Mouse (Mus musculus) neural tube, embryonic 14.5 days (tissue): ENCODE measurements around the gene Bcl10. TPM values are rescaled to one million over a fixed set of nuclear protein-coding genes. Genes with fewer than 3 reads are reported as not detected.

ENCODE experiments used
- ATAC-seq: fragments of 200-750 bp; cut with Nextera tagmentation; 2 replicates; pipeline ENCODE4 v1.8.0; 2017; ENCODE audit warnings: low read depth, mild to moderate bottlenecking, moderate TSS enrichment, moderate library complexity
- H3K27ac ChIP-seq: fragments of 300-500 bp; sonication (generic); 2 replicates; pipeline ENCODE4 v1.5.1; 2014; ENCODE audit warnings: low read depth, mild to moderate bottlenecking, control low read depth, low read length, moderate library complexity, mixed read lengths
- H3K27me3 ChIP-seq: fragments of 300-500 bp; sonication (generic); 2 replicates; pipeline ENCODE4 v1.6.1; 2014; ENCODE audit warnings: low read length; ENCODE audit not compliant: control insufficient read depth, insufficient read depth
- H3K36me3 ChIP-seq: fragments of 300-500 bp; sonication (generic); 2 replicates; pipeline ENCODE4 v1.6.1; 2014; ENCODE audit warnings: low read length, mixed read lengths; ENCODE audit not compliant: control insufficient read depth, insufficient read depth
- H3K4me1 ChIP-seq: fragments of 300-500 bp; sonication (generic); 2 replicates; pipeline ENCODE4 v1.6.1; 2014; ENCODE audit warnings: low read length; ENCODE audit not compliant: control insufficient read depth, insufficient read depth
- H3K4me2 ChIP-seq: fragments of 300-500 bp; sonication (generic); 2 replicates; pipeline ENCODE4 v1.6.1; 2014; ENCODE audit warnings: mild to moderate bottlenecking, low read depth, low read length, control low read depth
- H3K4me3 ChIP-seq: fragments of 300-500 bp; sonication (generic); 2 replicates; pipeline ENCODE4 v1.5.1; 2014; ENCODE audit warnings: low read depth, low read length, control low read depth, mixed read lengths
- H3K9ac ChIP-seq: fragments of 300-500 bp; sonication (generic); replicated peaks from 2 replicates; pipeline ENCODE4 v1.6.1; 2014; ENCODE audit warnings: low read depth, mild to moderate bottlenecking, control low read depth, low read length, mixed read lengths
- H3K9me3 ChIP-seq: fragments of 300-500 bp; sonication (generic); 2 replicates; pipeline ENCODE4 v1.6.1; 2016; ENCODE audit warnings: low read length; ENCODE audit not compliant: control insufficient read depth
- WGBS: fragments of 180-500 bp; shearing (Covaris S2); extraction: QIAGEN DNeasy Blood & Tissue Kit; methylation state at CpG from one replicate; pipeline ENCODE4 v1.1.7; 2014; 5-methylcytosine and 5-hydroxymethylcytosine counted together
- polyA plus RNA-seq: library from polyadenylated mRNA; unstranded; fragments of >200 nt; fragmentation: Nextera tagmentation; extraction: Ambion mirVana; gene quantifications from 2 replicates; pipeline ENCODE4 v1.2.1, GENCODE M21; 2014

Gene Bcl10
- polyA plus RNA-seq, 1 experiment from 2014 or later, result 34.5 TPM

GRCm38 (mm10) chr3:145924649-145925337, 2.2 kb downstream of the Bcl10 start:
- peak; percentile 16 for ATAC-seq
- H3K9me3 ChIP-seq, result no peaks in the 10 kb centered on the region
- WGBS, result 5% methylated on average over 39 of the region's 39 CpGs
- H3K27me3 ChIP-seq, result no peaks in the 10 kb centered on the region
- peak overlapping the region; percentile 67 for H3K4me3 ChIP-seq
- H3K9ac ChIP-seq, result peak overlapping the region; percentile 75
- H3K27ac ChIP-seq, result peak overlapping the region; percentile 87
- H3K4me1 ChIP-seq, result peaks cover 11% of the 10 kb centered on the region; the same call in 1 of the 2 replicates
- H3K4me2 ChIP-seq, result peak overlapping the region; percentile 73
- no peaks in the 10 kb centered on the region for H3K36me3 ChIP-seq

- ATAC-seq, result no peak
- Histone ChIP-seq H3K27me3 (no peaks in the 10 kb centered on the region), H3K9me3 (no peaks in the 10 kb centered on the region), H3K9ac (no peak overlapping the region), H3K4me3 (peak overlapping the region; percentile 67; the same call in 1 of the 2 replicates), H3K4me1 (peaks cover 11% of the 10 kb centered on the region; the same call in 1 of the 2 replicates), H3K4me2 (peak overlapping the region; percentile 73), H3K27ac (no peak overlapping the region), H3K36me3 (no peaks in the 10 kb centered on the region)
- WGBS, result 67% methylated on average over 5 of the region's 5 CpGs
Measured at GRCm38 (mm10) chr3:145925506-145925905, 2.9 kb downstream of the Bcl10 start.

GRCm38 (mm10) chr3:145929525-145930400, 7.2 kb downstream of the Bcl10 start:
- H3K27ac ChIP-seq, result no peak overlapping the region
- H3K4me2 ChIP-seq, result no peak overlapping the region
- WGBS, result 72% methylated on average over 7 of the region's 7 CpGs
- no peaks in the 10 kb centered on the region for H3K27me3 ChIP-seq
- no peaks in the 10 kb centered on the region for H3K9me3 ChIP-seq
- H3K9ac ChIP-seq, result no peak overlapping the region
- ATAC-seq, result no peak
- H3K4me3 ChIP-seq, result no peak overlapping the region
- peaks cover 3% of the 10 kb centered on the region for H3K36me3 ChIP-seq
- peaks cover 11% of the 10 kb centered on the region; the same call in 1 of the 2 replicates for H3K4me1 ChIP-seq

- 94% methylated on average over 9 of the region's 9 CpGs for WGBS
- Histone ChIP-seq H3K27ac (no peak overlapping the region), H3K4me2 (no peak overlapping the region), H3K9ac (no peak overlapping the region), H3K36me3 (peaks cover 3% of the 10 kb centered on the region), H3K4me1 (peaks cover 2% of the 10 kb centered on the region), H3K4me3 (no peak overlapping the region), H3K27me3 (no peaks in the 10 kb centered on the region; the same call in 1 of the 2 replicates), H3K9me3 (no peaks in the 10 kb centered on the region)
- ATAC-seq, result no peak
Measured at GRCm38 (mm10) chr3:145933845-145934244, 11.2 kb downstream of the Bcl10 start.

- ATAC-seq, result peak; percentile 96
- Histone ChIP-seq H3K4me2 (peak within 1 kb of the TSS; percentile 72), H3K9ac (peak within 1 kb of the TSS; percentile 91), H3K9me3 (no peaks in the 10 kb centered on the region), H3K27me3 (no peaks in the 10 kb centered on the region; the same call in 1 of the 2 replicates), H3K36me3 (no peaks in the 10 kb centered on the region; the same call in 1 of the 2 replicates), H3K4me3 (peak within 1 kb of the TSS; percentile 98), H3K4me1 (peaks cover 14% of the 10 kb centered on the region), H3K27ac (peak within 1 kb of the TSS; percentile 52; the same call in 1 of the 2 replicates)
- WGBS, result 1% methylated on average over 63 of the region's 70 CpGs
Measured at GRCm38 (mm10) chr3:145937505-145938404, 15.2 kb downstream of the Bcl10 start, which contains the start of gene 2410004B18Rik. 2410004B18Rik (plus strand) TSS chr3:145938014.

GRCm38 (mm10) chr3:145938405-145939349, 16.1 kb downstream of the Bcl10 start:
- Histone ChIP-seq H3K27me3 (no peaks in the 10 kb centered on the region; the same call in 1 of the 2 replicates), H3K27ac (peak overlapping the region; percentile 52; the same call in 1 of the 2 replicates), H3K36me3 (peaks cover 5% of the 10 kb centered on the region), H3K4me2 (peak overlapping the region; percentile 72), H3K4me3 (peak overlapping the region; percentile 98), H3K9ac (peak overlapping the region; percentile 91), H3K9me3 (no peaks in the 10 kb centered on the region), H3K4me1 (peaks cover 14% of the 10 kb centered on the region)
- 19% methylated on average over 49 of the region's 50 CpGs for WGBS
- ATAC-seq, result peak; percentile 49

GRCm38 (mm10) chr3:145939402-145939801, 16.8 kb downstream of the Bcl10 start:
- H3K27me3 ChIP-seq, result no peaks in the 10 kb centered on the region; the same call in 1 of the 2 replicates
- no peak for ATAC-seq
- H3K36me3 ChIP-seq, result peaks cover 7% of the 10 kb centered on the region
- WGBS, result 87% methylated on average over 12 of the region's 12 CpGs
- H3K9ac ChIP-seq, result no peak overlapping the region
- no peak overlapping the region for H3K27ac ChIP-seq
- H3K4me3 ChIP-seq, result no peak overlapping the region
- H3K4me2 ChIP-seq, result peak overlapping the region; percentile 72
- H3K4me1 ChIP-seq, result peaks cover 14% of the 10 kb centered on the region
- no peaks in the 10 kb centered on the region for H3K9me3 ChIP-seq
